Mouse (Mus musculus) urinary bladder, adult 18-20 months (tissue): Measurements from ENCODE around the gene Wtip.
"Not testable (repeated sequence)": the region's sequence is repeated elsewhere in the genome, so short reads cannot be mapped to it uniquely, and the experiment has no call there.

ENCODE experiments used
- DNase-seq, 2 experiments: peaks; one replicate each; pipeline ENCODE4 v3.0.0; 2022; ENCODE audit warnings: low spot score in 2 of 2, mixed read lengths in 2 of 2

Gene Wtip

GRCm38 (mm10) chr7:34133117-34133762 is at the start of gene Wtip:
TSS of gene Wtip (minus strand) at chr7:34133268.
- DNase-seq, result peak; percentile 37 to 61

- not testable (repeated sequence) for DNase-seq
Measured at GRCm38 (mm10) chr7:34176241-34176640, 43.2 kb upstream of the Wtip start.

- DNase-seq, result no peak
Measured at GRCm38 (mm10) chr7:34172251-34172650, 39.2 kb upstream of the Wtip start.

- DNase-seq, result no peak
Measured at GRCm38 (mm10) chr7:34169454-34169853, 36.4 kb upstream of the Wtip start, which contains the start of gene Uba2. TSS of gene Uba2 (minus strand) at chr7:34169599.

GRCm38 (mm10) chr7:34168470-34169251 is 35.6 kb upstream of the Wtip start:
- peak; percentile 88 to 94 for DNase-seq

GRCm38 (mm10) chr7:34167766-34168469 is 34.9 kb upstream of the Wtip start:
- DNase-seq, result no peak

GRCm38 (mm10) chr7:34166850-34167249 is 33.8 kb upstream of the Wtip start:
- no peak for DNase-seq

- no peak for DNase-seq
Measured at GRCm38 (mm10) chr7:34165999-34166398, 32.9 kb upstream of the Wtip start.

GRCm38 (mm10) chr7:34164671-34165070 is 31.6 kb upstream of the Wtip start:
- no peak for DNase-seq

- DNase-seq, result no peak
Measured at GRCm38 (mm10) chr7:34159167-34159566, 26.1 kb upstream of the Wtip start.

GRCm38 (mm10) chr7:34157994-34158393 is 24.9 kb upstream of the Wtip start:
- no peak for DNase-seq

GRCm38 (mm10) chr7:34147193-34147592 is 14.1 kb upstream of the Wtip start:
- DNase-seq, result no peak

- no peak for DNase-seq
Measured at GRCm38 (mm10) chr7:34141123-34141522, 8.1 kb upstream of the Wtip start.

GRCm38 (mm10) chr7:34139493-34139892 is 6.4 kb upstream of the Wtip start:
- DNase-seq, result no peak

- no peak for DNase-seq
Measured at GRCm38 (mm10) chr7:34134336-34134735, 1.3 kb upstream of the Wtip start.

- DNase-seq, result no peak
Measured at GRCm38 (mm10) chr7:34132355-34133079, 551 bp downstream of the Wtip start.

GRCm38 (mm10) chr7:34131959-34132354 is 1.1 kb downstream of the Wtip start:
- no peak for DNase-seq

GRCm38 (mm10) chr7:34131118-34131517 is 1.9 kb downstream of the Wtip start:
- no peak for DNase-seq

- no peak for DNase-seq
Measured at GRCm38 (mm10) chr7:34126291-34126690, 6.8 kb downstream of the Wtip start.

GRCm38 (mm10) chr7:34125346-34125745 is 7.7 kb downstream of the Wtip start:
- DNase-seq, result no peak

- no peak for DNase-seq
Measured at GRCm38 (mm10) chr7:34122987-34123720, 9.9 kb downstream of the Wtip start.
